Mouse (Mus musculus) layer of hippocampus, adult 2 months (tissue): Measurements from ENCODE around the gene Ccdc66. TPM values are rescaled to one million over a fixed set of nuclear protein-coding genes. Genes with fewer than 3 reads are reported as not detected.

Source experiments
- DNase-seq, 2 experiments: peaks; one replicate each; pipeline ENCODE4 v3.0.0; 2022; ENCODE audit warnings: low spot score in 2 of 2
- H3K27ac ChIP-seq: fragments of 200-600 bp; 2 replicates; pipeline ENCODE4 v1.8.1; 2022
- H3K4me3 ChIP-seq: fragments of 200-600 bp; 2 replicates; pipeline ENCODE4 v1.8.1; 2022; ENCODE audit warnings: mild to moderate bottlenecking
- CTCF ChIP-seq: fragments of 200-600 bp; conservative IDR thresholded peaks from 2 replicates; pipeline ENCODE4 v1.8.1; 2022; ENCODE audit warnings: antibody characterized with exemption, mild to moderate bottlenecking, moderate library complexity
- long read RNA-seq, 2 experiments: library from polyadenylated mRNA; stranded (forward); transcript quantifications; one replicate each; pipeline ENCODE4 v2.0.0; 2021; ENCODE audit warnings: borderline mapping rate in 2 of 2
- total RNA-seq, 2 experiments: library from RNA; stranded (reverse); gene quantifications; 2 replicates each; pipeline ENCODE4 v1.2.3; 2021

Ccdc66 gene
- 10 to 100 TPM; 20.2 to 21.6 TPM for total RNA-seq
- long read RNA-seq, experiment 1, full-length matches to known transcripts, result 1 of 6 reads
- long read RNA-seq, experiment 1, partial matches to known transcripts, result 2 of 6 reads
- long read RNA-seq, experiment 1, other reads (novel, unspliced or antisense), result 3 of 6 reads
- long read RNA-seq, experiment 2, full-length matches to known transcripts, result 6 of 17 reads
- long read RNA-seq, experiment 2, partial matches to known transcripts, result 0 of 17 reads
- long read RNA-seq, experiment 2, other reads (novel, unspliced or antisense), result 11 of 17 reads

- DNase-seq, result peak; percentile 97 to 100
- H3K27ac ChIP-seq, result peak within 1 kb of the TSS; percentile 94
- peak; percentile 30; the same call in 1 of the 2 replicates for TF ChIP-seq CTCF
- peak within 1 kb of the TSS; percentile 80 for H3K4me3 ChIP-seq
Measured at GRCm38 (mm10) chr14:27507894-27508643, at the start of gene Ccdc66. TSS of gene Ccdc66 (minus strand) at chr14:27508460.

GRCm38 (mm10) chr14:27543838-27544426 lies 35.7 kb upstream of the Ccdc66 start:
- DNase-seq, result peak in 1 of 2 experiments; percentile 11
- Histone ChIP-seq H3K4me3 (no peak overlapping the region), H3K27ac (no peak overlapping the region)
- TF ChIP-seq CTCF, result no peak

- no peak for DNase-seq
- TF ChIP-seq CTCF, result no peak
- Histone ChIP-seq H3K4me3 (no peak overlapping the region), H3K27ac (no peak overlapping the region)
Measured at GRCm38 (mm10) chr14:27536441-27536840, 28.2 kb upstream of the Ccdc66 start.

- DNase-seq, result no peak
- H3K4me3 ChIP-seq, result no peak overlapping the region
- no peak overlapping the region for H3K27ac ChIP-seq
- no peak for TF ChIP-seq CTCF
Measured at GRCm38 (mm10) chr14:27524541-27524940, 16.3 kb upstream of the Ccdc66 start.

GRCm38 (mm10) chr14:27508644-27509301 lies 513 bp upstream of the Ccdc66 start:
- Histone ChIP-seq H3K27ac (peak overlapping the region; percentile 94), H3K4me3 (peak overlapping the region; percentile 80)
- no peak for DNase-seq
- TF ChIP-seq CTCF, result no peak

- no peak for TF ChIP-seq CTCF
- Histone ChIP-seq H3K4me3 (no peak overlapping the region), H3K27ac (no peak overlapping the region)
- no peak for DNase-seq
Measured at GRCm38 (mm10) chr14:27501096-27501495, 7.2 kb downstream of the Ccdc66 start.

- H3K4me3 ChIP-seq, result no peak overlapping the region
- no peak overlapping the region for H3K27ac ChIP-seq
- TF ChIP-seq CTCF, result peak; percentile 59
- DNase-seq, result no peak
Measured at GRCm38 (mm10) chr14:27493516-27493915, 14.7 kb downstream of the Ccdc66 start.

GRCm38 (mm10) chr14:27491399-27491798 lies 16.9 kb downstream of the Ccdc66 start:
- no peak for TF ChIP-seq CTCF
- H3K27ac ChIP-seq, result no peak overlapping the region
- no peak overlapping the region for H3K4me3 ChIP-seq

GRCm38 (mm10) chr14:27446963-27447362 lies 61.3 kb downstream of the Ccdc66 start:
- no peak overlapping the region for H3K27ac ChIP-seq
- no peak for TF ChIP-seq CTCF
- no peak for DNase-seq
- H3K4me3 ChIP-seq, result no peak overlapping the region

More at GRCm38 (mm10) chr14:27491399-27491798, 16.9 kb downstream of the Ccdc66 start:
- no peak for DNase-seq

GRCm38 (mm10) chr14:27444851-27445281 lies 63.4 kb downstream of the Ccdc66 start:
- no peak for TF ChIP-seq CTCF
- Histone ChIP-seq H3K4me3 (no peak overlapping the region), H3K27ac (peak overlapping the region; percentile 66)
- DNase-seq, result peak; percentile 25 to 58

GRCm38 (mm10) chr14:27440921-27441320 lies 67.3 kb downstream of the Ccdc66 start:
- no peak overlapping the region for H3K4me3 ChIP-seq
- no peak for DNase-seq
- TF ChIP-seq CTCF, result peak; percentile 73
- no peak overlapping the region for H3K27ac ChIP-seq

GRCm38 (mm10) chr14:27436826-27437225 lies 71.4 kb downstream of the Ccdc66 start:
- Histone ChIP-seq H3K4me3 (no peak overlapping the region), H3K27ac (no peak overlapping the region)
- no peak for DNase-seq
- TF ChIP-seq CTCF, result no peak

- H3K27ac ChIP-seq, result no peak overlapping the region
- TF ChIP-seq CTCF, result no peak
- no peak overlapping the region for H3K4me3 ChIP-seq
- no peak for DNase-seq
Measured at GRCm38 (mm10) chr14:27436116-27436515, 72.1 kb downstream of the Ccdc66 start.
